Mouse (Mus musculus) brown adipose tissue, adult 24 weeks (tissue): ENCODE measurements around the gene Tanc1. TPM values are rescaled to one million over a fixed set of nuclear protein-coding genes. Genes with fewer than 3 reads are reported as not detected.
A peak's percentile ranks its signal among the peaks of the same experiment; 100 is the strongest.
"Not testable (repeated sequence)": the region's sequence is repeated elsewhere in the genome, so short reads cannot be mapped to it uniquely, and the experiment has no call there.

ENCODE experiments used
- H3K27ac ChIP-seq: fragments of 200-500 bp; replicated peaks from 2 replicates; pipeline ENCODE4 v1.5.1; 2012; ENCODE audit warnings: low read depth, mild to moderate bottlenecking, low read length
- H3K4me1 ChIP-seq: fragments of 200-500 bp; 2 replicates; pipeline ENCODE4 v1.6.1; 2012; ENCODE audit warnings: low read length, mixed read lengths; ENCODE audit not compliant: control insufficient read depth, insufficient read depth, insufficient read length
- H3K4me3 ChIP-seq: fragments of 200-500 bp; 2 replicates; pipeline ENCODE4 v1.5.1; 2012; ENCODE audit warnings: low read depth, mild to moderate bottlenecking, low read length, moderate library complexity; ENCODE audit not compliant: insufficient read depth
- polyA plus RNA-seq: library from polyadenylated mRNA; stranded (reverse); fragments of >200 nt; gene quantifications from 2 replicates; pipeline ENCODE4 v1.2.4, GENCODE M21; 2012; ENCODE audit not compliant: missing spikeins, insufficient read depth, insufficient read length

Gene Tanc1
- polyA plus RNA-seq, 1 experiment, result 9.7 TPM

DNA sequence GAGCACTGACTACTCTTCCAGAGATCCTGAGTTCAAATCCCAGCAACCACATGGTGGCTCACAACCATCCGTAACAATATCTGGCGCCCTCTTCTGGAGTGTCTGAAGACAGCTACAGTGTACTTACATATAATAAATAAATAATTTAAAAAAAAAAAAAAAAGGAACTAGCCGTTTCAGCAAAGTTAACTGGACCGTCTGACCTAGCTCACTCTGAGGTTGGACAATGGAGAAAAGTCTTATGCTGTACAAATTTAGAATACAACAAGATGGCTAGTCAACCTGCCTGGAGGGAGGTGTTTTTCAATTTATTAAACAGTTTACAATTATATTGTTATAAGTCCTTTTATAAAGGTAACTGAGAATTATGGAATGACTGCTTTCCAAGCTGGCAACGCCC lies 240.0 kb downstream of the Tanc1 start:
- H3K4me3 ChIP-seq, H3K27ac ChIP-seq, H3K4me1 ChIP-seq: not testable (repeated sequence)

DNA sequence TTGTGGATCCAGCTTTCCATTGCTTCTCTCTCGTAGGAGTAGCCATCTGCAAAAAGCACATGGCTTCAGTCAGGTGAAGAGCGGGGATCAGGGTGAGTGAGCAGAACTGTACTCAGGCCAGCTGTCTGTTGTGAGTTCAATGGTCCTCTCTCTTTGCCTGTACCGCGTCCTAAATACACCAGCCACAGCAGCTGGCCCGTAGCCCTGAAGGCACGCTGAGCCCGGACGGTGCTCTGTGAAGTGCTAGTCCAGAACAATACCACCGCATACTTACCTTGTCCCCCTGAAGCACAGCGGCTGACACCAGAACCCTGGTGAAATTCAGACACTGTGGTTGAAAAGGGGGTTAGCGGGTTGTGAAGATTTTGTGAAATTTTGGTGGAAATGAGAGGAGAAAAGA lies 241.1 kb downstream of the Tanc1 start:
- Histone ChIP-seq H3K4me3 (no peak overlapping the region), H3K27ac (no peak overlapping the region), H3K4me1 (no peaks in the 10 kb centered on the region)

DNA sequence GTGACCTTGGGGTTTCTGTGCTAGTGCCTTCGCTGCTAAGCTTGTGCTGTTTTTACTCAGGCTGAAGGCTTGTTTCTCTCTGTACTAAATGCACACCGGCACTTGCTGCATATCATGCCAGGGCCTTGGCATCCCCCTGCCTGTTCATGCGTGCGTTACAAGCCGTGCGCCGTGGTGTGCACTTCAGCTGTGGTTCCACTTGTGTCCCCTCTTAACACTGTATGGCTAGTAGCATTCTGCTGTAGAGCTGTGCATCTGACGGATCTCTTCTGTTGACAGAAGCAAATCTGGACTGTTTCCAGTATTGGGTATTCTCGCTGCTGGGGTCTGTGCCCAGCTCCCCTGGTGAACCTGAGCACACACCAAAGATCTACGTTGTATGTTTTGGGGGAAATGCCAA lies 241.7 kb downstream of the Tanc1 start:
- H3K4me3 ChIP-seq, result no peak overlapping the region
- H3K4me1 ChIP-seq, result no peaks in the 10 kb centered on the region
- H3K27ac ChIP-seq, result no peak overlapping the region

DNA sequence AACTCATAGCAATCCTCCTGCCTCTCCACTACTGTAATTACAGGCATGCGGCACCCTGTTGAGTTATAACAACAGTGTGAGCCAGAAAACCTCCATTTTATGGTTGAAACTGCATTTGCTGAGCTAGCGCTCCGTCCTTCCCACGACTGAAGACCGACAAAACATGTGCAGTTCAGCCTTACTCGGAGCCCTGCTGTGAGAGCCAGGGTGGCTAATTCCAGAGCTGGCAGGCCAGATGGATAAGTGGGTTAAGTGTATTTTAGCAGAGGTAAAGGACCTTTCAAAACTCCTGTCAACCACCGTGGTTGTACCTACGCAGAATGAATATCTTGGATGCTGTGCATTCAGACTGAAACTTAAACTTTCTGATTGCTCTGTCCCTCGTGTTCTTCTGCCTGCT lies 242.5 kb downstream of the Tanc1 start:
- no peak overlapping the region for H3K4me3 ChIP-seq
- no peaks in the 10 kb centered on the region for H3K4me1 ChIP-seq
- H3K27ac ChIP-seq, result no peak overlapping the region

DNA sequence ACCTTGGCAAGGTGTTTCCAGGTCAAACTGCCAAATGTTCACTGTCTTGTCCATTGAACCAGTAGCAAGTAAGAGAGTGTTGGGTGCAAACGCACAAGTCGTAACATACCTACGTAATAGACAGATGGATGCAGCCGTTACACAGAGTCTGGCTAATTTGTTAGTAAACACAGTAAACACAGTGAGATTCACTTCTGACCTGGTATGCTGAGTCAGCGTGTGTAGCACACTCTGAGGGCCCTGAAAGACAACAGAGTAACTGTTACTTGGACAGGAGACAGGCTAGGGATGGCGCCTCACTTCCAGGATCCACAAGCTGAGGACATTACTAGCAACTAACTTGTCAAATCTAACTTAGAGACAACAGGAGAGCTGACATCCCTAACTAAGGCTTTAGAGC lies 250.8 kb downstream of the Tanc1 start:
- Histone ChIP-seq H3K4me3 (no peak overlapping the region), H3K27ac (no peak overlapping the region), H3K4me1 (no peaks in the 10 kb centered on the region)

DNA sequence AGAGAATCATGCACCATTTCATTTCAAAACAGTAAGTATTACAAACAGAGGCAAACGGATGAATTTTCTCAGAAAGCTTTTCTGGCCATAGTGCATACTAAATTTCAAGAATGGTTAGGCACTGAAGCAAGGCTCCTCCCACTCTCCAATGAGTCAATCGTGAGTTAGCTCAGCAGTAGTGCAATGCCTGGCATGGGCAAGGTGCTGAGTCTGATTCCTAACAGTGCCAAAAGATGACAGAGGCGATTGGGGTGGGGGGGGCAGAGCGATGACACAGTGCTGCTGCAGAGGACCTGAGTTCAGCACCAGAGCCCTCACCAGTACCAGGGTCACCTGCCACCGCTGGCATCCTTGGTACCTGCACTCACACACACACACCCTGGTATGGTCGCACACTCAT lies 258.7 kb downstream of the Tanc1 start:
- no peak overlapping the region for H3K4me3 ChIP-seq
- no peak overlapping the region for H3K27ac ChIP-seq
- no peaks in the 10 kb centered on the region for H3K4me1 ChIP-seq

DNA sequence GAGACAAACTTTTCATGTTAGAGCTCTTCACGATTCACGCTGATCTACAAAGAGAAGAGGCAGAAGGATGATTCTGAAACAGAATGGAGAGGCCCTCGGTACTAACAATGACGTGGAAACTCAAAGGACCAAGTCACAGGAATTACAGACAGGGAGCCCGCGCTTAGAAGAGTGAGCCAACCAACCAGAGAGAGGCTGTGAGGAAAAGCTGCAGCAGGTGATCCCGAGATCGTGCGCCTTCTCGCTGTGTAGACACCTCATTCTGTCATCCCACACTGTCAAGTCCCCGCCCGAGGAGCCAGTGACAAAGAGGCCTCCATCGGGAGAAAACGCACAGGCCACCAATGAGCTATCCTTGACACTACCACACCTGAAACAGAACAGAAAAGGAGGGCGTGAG lies 264.6 kb downstream of the Tanc1 start:
- Histone ChIP-seq H3K27ac (no peak overlapping the region), H3K4me1 (no peaks in the 10 kb centered on the region), H3K4me3 (no peak overlapping the region)

DNA sequence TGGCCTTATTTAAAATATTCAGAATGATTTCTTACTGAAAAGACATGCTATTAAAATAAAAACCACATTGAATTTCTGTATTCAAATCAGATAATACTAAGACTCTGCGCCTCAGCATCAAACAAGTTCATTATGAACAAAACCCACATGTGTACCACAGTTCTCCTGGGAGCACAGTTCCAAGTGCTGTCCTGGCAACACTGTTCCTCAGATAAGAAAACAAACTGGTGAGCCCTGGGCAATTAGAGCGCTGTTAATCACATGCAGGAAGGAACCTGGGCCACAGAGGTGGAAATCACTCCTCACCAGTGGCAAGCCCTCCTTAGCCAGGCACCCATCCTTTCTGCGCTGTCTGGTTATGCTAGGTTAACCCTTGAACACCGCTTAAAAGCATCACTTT lies 265.5 kb downstream of the Tanc1 start:
- Histone ChIP-seq H3K27ac (no peak overlapping the region), H3K4me1 (no peaks in the 10 kb centered on the region), H3K4me3 (no peak overlapping the region)

DNA sequence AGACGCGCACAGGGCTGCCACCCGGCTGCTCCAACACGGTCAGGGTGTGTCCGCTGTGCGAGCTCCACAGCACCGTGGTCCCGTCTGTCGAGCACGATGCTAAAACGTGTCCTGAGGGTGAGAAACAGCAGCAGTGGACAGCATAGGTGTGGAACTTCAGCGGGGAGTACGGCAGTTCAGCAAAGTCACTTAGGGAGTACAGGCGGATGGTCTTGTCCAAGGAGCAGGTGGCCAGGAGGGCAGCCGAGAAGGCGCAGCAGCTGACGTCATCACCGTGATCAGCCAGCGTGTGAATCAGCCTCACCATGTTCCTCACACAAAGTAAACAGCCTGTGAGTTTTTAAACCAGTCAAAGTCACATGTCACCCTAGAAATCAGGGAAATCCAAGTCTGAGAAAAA lies 266.4 kb downstream of the Tanc1 start:
- Histone ChIP-seq H3K27ac (no peak overlapping the region), H3K4me3 (no peak overlapping the region), H3K4me1 (no peaks in the 10 kb centered on the region)

DNA sequence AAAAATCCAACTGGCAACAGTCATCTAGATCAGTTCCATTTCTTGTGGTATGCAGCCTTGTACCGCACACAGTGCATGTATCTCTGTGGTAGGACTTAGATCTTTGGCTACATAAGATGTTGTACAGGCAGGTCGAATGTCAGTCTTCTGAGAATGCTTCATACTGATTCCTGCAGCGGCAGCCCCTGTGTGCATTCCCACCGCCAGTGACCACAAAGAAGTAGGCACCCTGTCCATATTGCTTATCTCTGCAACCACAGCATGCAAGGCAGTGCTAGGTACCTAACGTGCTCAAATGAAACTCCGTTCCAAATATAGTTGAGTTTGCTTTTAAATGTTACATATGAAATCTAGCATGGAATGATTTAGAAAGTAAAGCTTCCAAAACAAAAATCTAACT lies 269.6 kb downstream of the Tanc1 start:
- H3K4me1 ChIP-seq, result no peaks in the 10 kb centered on the region
- peak overlapping the region; percentile 81 for H3K4me3 ChIP-seq
- H3K27ac ChIP-seq, result no peak overlapping the region

DNA sequence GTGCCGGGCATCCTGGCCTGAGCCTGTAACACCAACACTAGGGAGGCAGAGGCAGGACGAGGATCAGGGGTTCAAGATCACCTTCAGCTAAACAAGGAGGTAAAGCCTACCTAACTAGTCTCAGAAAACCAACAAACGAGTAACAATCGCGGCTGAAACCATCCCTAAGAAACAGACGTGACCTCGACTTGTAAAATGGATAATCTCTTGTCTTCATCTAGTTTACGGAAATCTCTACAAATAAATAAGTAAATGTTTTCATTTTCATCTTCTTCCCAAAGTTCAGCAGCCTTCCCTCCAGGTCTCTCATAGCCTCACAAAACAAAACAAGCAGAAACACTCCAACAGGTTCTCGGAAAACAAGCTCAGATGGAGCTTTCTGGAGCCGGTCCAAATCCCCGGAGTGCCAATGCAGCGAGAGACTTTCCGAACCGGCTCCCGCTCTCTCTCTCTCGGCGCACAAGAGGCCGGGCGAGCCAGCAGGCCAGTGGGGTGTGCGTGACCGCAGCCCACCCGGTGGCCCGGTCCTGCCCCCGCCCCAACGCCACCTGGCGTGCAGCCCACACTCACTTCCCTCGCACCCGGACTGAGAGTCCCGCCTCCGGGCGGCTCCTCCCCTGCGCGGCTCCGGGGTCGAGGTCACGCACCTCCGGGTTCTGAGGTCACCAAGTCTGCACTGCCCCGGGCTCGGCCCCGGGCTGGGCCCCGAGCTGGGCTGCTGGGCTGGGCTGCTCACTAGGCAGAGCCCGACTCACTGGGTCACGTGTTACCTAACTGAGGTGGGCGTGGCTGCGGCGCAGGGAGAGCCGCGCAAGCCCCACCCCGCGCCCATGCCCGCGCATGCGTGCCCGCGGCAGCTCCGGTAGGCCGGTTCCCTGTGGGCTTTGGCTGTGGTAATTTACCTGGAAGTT lies 270.2 kb downstream of the Tanc1 start, which contains the start of gene Wdsub1:
Gene Wdsub1, minus strand, starts transcription at position 761 of the 911 bp plus-strand sequence.
- Histone ChIP-seq H3K4me3 (peak within 1 kb of the TSS; percentile 81), H3K4me1 (no peaks in the 10 kb centered on the region), H3K27ac (peak within 1 kb of the TSS; percentile 57)

DNA sequence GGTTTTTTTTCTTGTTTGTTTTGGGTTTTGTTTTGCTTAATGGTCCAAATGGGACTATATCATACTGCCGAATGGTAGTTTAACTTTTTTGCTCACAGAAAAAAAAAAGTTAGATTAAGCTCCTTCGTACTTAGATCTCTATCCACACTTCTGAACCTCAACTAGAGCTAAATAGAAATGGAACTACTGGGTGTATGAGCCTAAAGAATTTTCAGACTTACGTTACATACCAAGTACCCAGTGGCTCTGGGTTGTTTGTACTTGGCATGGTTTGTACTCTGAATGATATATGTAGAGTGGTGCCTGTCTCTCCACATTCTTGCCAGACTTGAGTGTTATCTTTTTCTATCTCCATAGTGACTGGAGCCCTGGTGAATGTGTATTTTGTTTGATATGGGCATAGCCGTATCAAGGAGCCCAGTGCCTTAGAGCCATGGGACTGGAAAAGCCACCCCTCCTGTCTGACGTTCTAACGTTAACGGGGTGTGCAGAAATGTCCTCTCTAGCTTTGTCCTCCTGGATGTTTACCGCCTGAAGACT lies 271.0 kb downstream of the Tanc1 start:
- H3K4me3 ChIP-seq, result peak overlapping the region; percentile 81; the same call in 1 of the 2 replicates
- no peak overlapping the region for H3K27ac ChIP-seq
- no peaks in the 10 kb centered on the region for H3K4me1 ChIP-seq

DNA sequence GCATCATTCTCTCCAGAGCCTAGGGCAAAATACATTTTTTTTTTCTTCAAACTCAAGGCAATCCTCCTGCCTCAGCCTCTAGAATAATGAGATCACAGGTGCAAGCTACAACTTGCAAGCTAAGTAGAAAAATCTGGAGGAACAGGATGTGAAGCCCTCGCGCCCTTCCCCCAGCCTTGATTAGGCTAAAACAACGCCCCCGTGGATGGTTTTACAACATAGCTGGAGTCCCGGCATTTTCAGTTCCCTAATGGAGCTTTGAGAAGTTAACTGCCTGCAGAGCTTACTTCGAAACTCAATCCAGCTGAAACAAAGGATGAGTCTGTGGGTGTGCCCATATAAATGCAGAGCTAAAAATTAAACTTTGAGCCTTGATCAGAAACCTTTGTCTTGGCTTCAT lies 277.9 kb downstream of the Tanc1 start:
- Histone ChIP-seq H3K27ac (no peak overlapping the region), H3K4me3 (no peak overlapping the region), H3K4me1 (no peaks in the 10 kb centered on the region)
